In the genomic region with DNA sequence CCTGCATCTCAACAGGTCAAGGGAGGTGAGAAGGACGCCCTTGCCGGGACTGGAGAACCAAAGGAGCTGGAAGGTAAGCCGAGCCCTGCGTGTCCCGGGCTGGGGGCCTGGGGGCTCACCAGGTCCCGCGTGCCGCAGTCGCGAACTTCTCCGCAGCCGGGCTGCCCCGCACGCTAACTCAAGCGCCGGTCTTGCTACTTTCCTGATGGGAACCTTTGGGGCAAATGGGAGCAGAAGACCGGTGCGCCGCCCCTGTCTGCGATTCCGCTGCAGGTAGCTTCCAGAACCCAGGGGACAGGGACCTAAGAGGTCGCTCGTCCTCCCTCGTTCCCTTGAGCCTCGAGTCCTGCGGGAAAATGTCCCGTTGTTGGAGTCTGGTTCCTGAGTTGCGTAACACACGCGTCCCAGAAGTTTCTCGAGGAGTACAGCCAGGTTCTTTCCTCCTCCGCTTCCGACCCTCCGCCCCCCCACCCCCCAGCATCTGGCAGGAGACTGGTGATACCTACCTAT, we compare ENCODE assay signal across 8 mouse cellular contexts. TPM values are rescaled to one million over a fixed set of nuclear protein-coding genes. Genes with fewer than 3 reads are reported as not detected.
DNase-seq lines count a peak whose midpoint lies in the region; ATAC-seq and TF ChIP-seq lines count a peak whose summit lies in the region.
"Had no signal": no experiment of that assay in that cellular context is flagged by ENCODE, and none has a peak within 500 bp of the region (broad histone marks: within the 10 kb centered on the region; RNA-seq: fewer than 3 reads in every experiment).

No protein-coding gene starts in this region.

- peak; percentile 38 for DNase-seq in urinary bladder, postnatal 25 days (ENCODE audit: low spot score)
- DNase-seq in urinary bladder, postnatal 4 days (ENCODE audit: low spot score in 2 of 2), result no peak
- no peak for DNase-seq in hindbrain, embryonic 14.5 days (ENCODE audit: low spot score)
- peak; percentile 47 for DNase-seq in lung, embryonic 14.5 days
- DNase-seq in frontal cortex, adult 2 months (ENCODE audit: extremely low spot score in 1 of 2, low spot score in 1 of 2), result no peak
- DNase-seq in natural killer cell, adult 2 months (ENCODE audit: low spot score in 2 of 2), result no peak

- peak overlapping the region; percentile 48 for H3K4me3 ChIP-seq in hindbrain, embryonic 14.5 days (replicated peaks; ENCODE audit: low read length)
- H3K4me3 ChIP-seq in lung, embryonic 14.5 days (ENCODE audit: low read depth, low read length), result peak overlapping the region; percentile 62

- no peaks in the 10 kb centered on the region for H3K36me3 ChIP-seq in hindbrain, embryonic 14.5 days (replicated peaks; ENCODE audit: control insufficient read depth, insufficient read depth)
- H3K36me3 ChIP-seq in lung, embryonic 14.5 days (ENCODE audit: insufficient read depth), result no peaks in the 10 kb centered on the region

- ATAC-seq in erythroblast, adult 5-6 weeks (replicated peaks; ENCODE audit: low FRiP score, poor library complexity, severe bottlenecking), result peak; percentile 45
- ATAC-seq in hindbrain, embryonic 14.5 days (ENCODE audit: low FRiP score), result no peak
- peak; percentile 67; the same call in 1 of the 2 replicates for ATAC-seq in lung, embryonic 14.5 days (ENCODE audit: insufficient read depth)

- TF ChIP-seq CTCF in lung, embryonic 14.5 days (IDR thresholded peaks at IDR 0.05; ENCODE audit: low read depth), result no peak

- H3K4me2 ChIP-seq in hindbrain, embryonic 14.5 days (replicated peaks), result peak overlapping the region; percentile 84
- peak overlapping the region; percentile 100 for H3K4me2 ChIP-seq in lung, embryonic 14.5 days

- no peak overlapping the region for H3K27ac ChIP-seq in hindbrain, embryonic 14.5 days
- no peak overlapping the region for H3K27ac ChIP-seq in lung, embryonic 14.5 days (ENCODE audit: low read depth)

- H3K27me3 ChIP-seq in hindbrain, embryonic 14.5 days (ENCODE audit: control insufficient read depth, insufficient read depth, low read length), result peaks cover 26% of the 10 kb centered on the region
- peaks cover 22% of the 10 kb centered on the region for H3K27me3 ChIP-seq in lung, embryonic 14.5 days (ENCODE audit: insufficient read depth, low read length)

- peaks cover 6% of the 10 kb centered on the region; the same call in 1 of the 2 replicates for H3K4me1 ChIP-seq in hindbrain, embryonic 14.5 days (replicated peaks; ENCODE audit: control insufficient read depth, insufficient read depth, low read length)
- no peaks in the 10 kb centered on the region for H3K4me1 ChIP-seq in lung, embryonic 14.5 days (ENCODE audit: insufficient read depth)

- no peaks in the 10 kb centered on the region for H3K9me3 ChIP-seq in hindbrain, embryonic 14.5 days (ENCODE audit: control insufficient read depth, low read length)
- no peaks in the 10 kb centered on the region for H3K9me3 ChIP-seq in lung, embryonic 14.5 days (ENCODE audit: low read depth, low read length)

- under 1% methylated on average over 34 of the region's 34 CpGs for WGBS in hindbrain, embryonic 14.5 days
- WGBS in lung, embryonic 14.5 days, result under 1% methylated on average over 34 of the region's 34 CpGs

- H3K9ac ChIP-seq in hindbrain, embryonic 14.5 days, result peak overlapping the region; percentile 54
- H3K9ac ChIP-seq in lung, embryonic 14.5 days, result peak overlapping the region; percentile 52

RNA-seq across cellular contexts. Expression of a gene that starts 0.4 kb away (rescaled TPM):
- 262 and 340 TPM in 2 replicates for total RNA-seq in erythroblast, adult 5-6 weeks (2015; ENCODE audit: low replicate concordance)
- 184 and 253 TPM in 2 replicates for total RNA-seq in erythroblast, adult 5-6 weeks (2017; ENCODE audit: low replicate concordance)
- polyA plus RNA-seq in hindbrain, embryonic 14.5 days (2014; fragmentation: Nextera tagmentation; extraction: Ambion mirVana), result 2.7 and 3.9 TPM in 2 replicates
- 7.1 and 7.7 TPM in 2 replicates for polyA plus RNA-seq in lung, embryonic 14.5 days (2014; fragmentation: Nextera tagmentation; extraction: Ambion mirVana)
- 4.7 and 5.0 TPM in 2 replicates for polyA plus RNA-seq in frontal cortex, adult 2 months (2012; rRNA removed)

RNA-seq across cellular contexts. Expression of a gene that starts 36.8 kb away (rescaled TPM):
- total RNA-seq in erythroblast, adult 5-6 weeks (2015; ENCODE audit: low replicate concordance), result not detected in 2 replicates
- not detected in 2 replicates for total RNA-seq in erythroblast, adult 5-6 weeks (2017; ENCODE audit: low replicate concordance)
- polyA plus RNA-seq in hindbrain, embryonic 14.5 days (2014; fragmentation: Nextera tagmentation; extraction: Ambion mirVana), result 0.41 and 0.50 TPM in 2 replicates
- 0.45 and 0.53 TPM in 2 replicates for polyA plus RNA-seq in lung, embryonic 14.5 days (2014; fragmentation: Nextera tagmentation; extraction: Ambion mirVana)
- not detected in 2 replicates for polyA plus RNA-seq in frontal cortex, adult 2 months (2012; rRNA removed)
- total RNA-seq: heart, postnatal 36 days had no signal

Comparison
In these comparisons a context has a peak if more than half of its experiments do, and no peak if none do; other contexts are left out.
1. DNase-seq: peak in urinary bladder, postnatal 25 days (single experiment) and lung, embryonic 14.5 days (single experiment); none in urinary bladder, postnatal 4 days (0 of 2), hindbrain, embryonic 14.5 days (single experiment), frontal cortex, adult 2 months (0 of 2) and natural killer cell, adult 2 months (0 of 2).